Mouse (Mus musculus): ENCODE data around the gene Selenoh. TPM values are rescaled to one million over a fixed set of nuclear protein-coding genes. Genes with fewer than 3 reads are reported as not detected.

Gene Selenoh
- total RNA-seq, 2 experiments from 2014 or later: 10.7 to 16.4 TPM

GRCm38 (mm10) chr2:84619646-84620340, 50.8 kb downstream of the Selenoh start:
- Histone ChIP-seq H3K27ac (no peak overlapping the region; the same call in 1 of the 2 replicates), H3K4me3 (no peak overlapping the region)
- no peak for DNase-seq
- intact Hi-C loops (cut with DNase I): loop anchor here (2.0 kb wide), 2 partner anchors 31 to 41 kb away; partner anchors contain the start of gene Ctnnd1
- no peak for TF ChIP-seq CTCF (IDR thresholded peaks at IDR 0.05)

Other genes with a start within 250 kb of the Selenoh start
- 10 to 100 TPM; 10.9 to 16.2 TPM for gene Calcrl, start 245.4 kb downstream of the Selenoh start, total RNA-seq (2021)
- gene Tfpi, start 194.0 kb downstream of the Selenoh start, total RNA-seq (2021): 1 to 10 TPM; 2.1 to 2.2 TPM
- gene Ctnnd1, start 20.0 kb downstream of the Selenoh start, total RNA-seq (2021): 10 to 100 TPM; 25.8 to 35.1 TPM
- not detected for gene Btbd18, start 11.7 kb downstream of the Selenoh start, total RNA-seq (2021)
- 1 to 10 TPM; 1.1 to 1.9 TPM for gene Gm28635, start 7.3 kb upstream of the Selenoh start, total RNA-seq (2021)
- 1 to 10 TPM; 6.8 to 7.9 TPM for gene Med19, start 7.6 kb upstream of the Selenoh start, total RNA-seq (2021)
- gene Tmx2, start 8.4 kb upstream of the Selenoh start, total RNA-seq (2021): 10 to 100 TPM; 34.9 to 73.4 TPM
- 10 to 100 TPM; 71.9 to 75.1 TPM for gene Zdhhc5, start 44.4 kb upstream of the Selenoh start, total RNA-seq (2021)
- gene Clp1, start 56.6 kb upstream of the Selenoh start, total RNA-seq (2021): 1 to 10 TPM; 4.2 to 5.2 TPM
- under 1 TPM; 0.33 to 0.86 TPM for gene Ypel4, start 63.3 kb upstream of the Selenoh start, total RNA-seq (2021)
- gene Gm19426, start 72.9 kb upstream of the Selenoh start, total RNA-seq (2021): not detected
- 10 to 100 TPM; 52.3 to 82.6 TPM for gene Serping1, start 104.7 kb upstream of the Selenoh start, total RNA-seq (2021)
- 1 to 10 TPM; 2.0 to 3.8 TPM for gene Ube2l6, start 128.1 kb upstream of the Selenoh start, total RNA-seq (2021)
- gene Smtnl1, start 151.9 kb upstream of the Selenoh start, total RNA-seq (2021): 100 to 1,000 TPM in 1 of 2 experiments, 10 to 100 TPM in 1; 53.0 to 125 TPM
- 10 to 100 TPM; 42.0 to 57.7 TPM for gene Timm10, start 156.2 kb upstream of the Selenoh start, total RNA-seq (2021)
- gene Slc43a1, start 168.1 kb upstream of the Selenoh start, total RNA-seq (2021): 10 to 100 TPM in 1 of 2 experiments, 1 to 10 TPM in 1; 6.3 to 11.6 TPM
- gene Rtn4rl2, start 215.9 kb upstream of the Selenoh start, total RNA-seq (2021): under 1 TPM; 0.28 to 0.41 TPM